ENCODE assay signal across 19 mouse cellular contexts in the genomic region with DNA sequence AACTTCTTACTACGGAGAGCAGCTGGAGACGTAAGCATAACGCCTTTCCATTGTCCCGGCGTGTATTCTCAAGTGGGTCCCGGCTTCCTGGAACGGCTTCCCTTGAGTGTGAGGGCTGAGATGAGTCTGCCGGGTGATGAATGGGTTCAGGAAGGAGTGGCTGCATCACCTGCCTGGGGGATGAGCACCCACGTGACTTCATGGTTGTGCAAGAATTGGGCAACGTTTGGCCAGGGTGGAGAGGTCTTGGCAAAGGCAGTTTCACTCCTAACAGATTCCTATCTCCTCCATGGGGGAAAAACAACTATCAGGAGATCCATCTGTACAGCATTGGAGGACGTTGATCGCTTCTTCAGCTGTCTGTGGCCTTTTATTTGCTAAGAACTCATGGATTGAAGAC. TPM values are rescaled to one million over a fixed set of nuclear protein-coding genes. Genes with fewer than 3 reads are reported as not detected.
DNase-seq lines count a peak whose midpoint lies in the region; ATAC-seq and TF ChIP-seq lines count a peak whose summit lies in the region.
"Had no signal": no experiment of that assay in that cellular context is flagged by ENCODE, and none has a peak within 500 bp of the region (broad histone marks: within the 10 kb centered on the region; RNA-seq: fewer than 3 reads in every experiment).

No protein-coding gene starts in this region.

- H3K4me1 ChIP-seq in liver, adult 2 months (ENCODE audit: control insufficient read depth, insufficient read depth, low read length), result peaks cover 35% of the 10 kb centered on the region
- H3K4me1 ChIP-seq in liver, embryonic 11.5 days (replicated peaks; ENCODE audit: control insufficient read depth, insufficient read depth, low read length), result no peaks in the 10 kb centered on the region
- H3K4me1 ChIP-seq in liver, embryonic 16.5 days (ENCODE audit: control insufficient read depth, low read depth, low read length), result peaks cover 3% of the 10 kb centered on the region
- H3K4me1 ChIP-seq in midbrain, embryonic 16.5 days (ENCODE audit: control insufficient read depth, insufficient read depth, low read length), result no peaks in the 10 kb centered on the region

- ATAC-seq in liver, embryonic 11.5 days (replicated peaks; ENCODE audit: low FRiP score), result no peak
- ATAC-seq in liver, embryonic 16.5 days (ENCODE audit: low read depth), result peak; percentile 82
- no peak for ATAC-seq in midbrain, embryonic 16.5 days
- ATAC-seq: forebrain, embryonic 16.5 days; midbrain, embryonic 13.5 days; Patski had no signal

- no peak overlapping the region for H3K4me3 ChIP-seq in liver, adult 2 months (ENCODE audit: insufficient read depth, low read depth, low read length)
- H3K4me3 ChIP-seq in liver, embryonic 11.5 days (ENCODE audit: low read depth, low read length), result no peak overlapping the region
- no peak overlapping the region for H3K4me3 ChIP-seq in liver, embryonic 16.5 days (ENCODE audit: low read depth, low read length)
- no peak overlapping the region for H3K4me3 ChIP-seq in midbrain, embryonic 16.5 days (ENCODE audit: low read depth, low read length)
- H3K4me3 ChIP-seq: heart, embryonic 13.5 days; midbrain, embryonic 13.5 days had no signal

- TF ChIP-seq POLR2A in liver, adult 2 months (IDR thresholded peaks at IDR 0.05; ENCODE audit: extremely low read depth, insufficient read depth, low read length), result no peak

- no peak for TF ChIP-seq CTCF in liver, adult 2 months (IDR thresholded peaks at IDR 0.05; ENCODE audit: low read depth, low read length)

- no peaks in the 10 kb centered on the region for H3K27me3 ChIP-seq in liver, adult 2 months (ENCODE audit: control insufficient read depth, insufficient read depth, low read length)
- no peaks in the 10 kb centered on the region for H3K27me3 ChIP-seq in liver, embryonic 11.5 days (replicated peaks; ENCODE audit: control insufficient read depth, insufficient read depth, low read length)
- no peaks in the 10 kb centered on the region for H3K27me3 ChIP-seq in liver, embryonic 16.5 days (ENCODE audit: control insufficient read depth, insufficient read depth, low read depth, low read length)
- H3K27me3 ChIP-seq in midbrain, embryonic 16.5 days (ENCODE audit: control insufficient read depth, insufficient read depth, low read depth, low read length), result no peaks in the 10 kb centered on the region
- H3K27me3 ChIP-seq: heart, embryonic 13.5 days; midbrain, embryonic 13.5 days; Patski had no signal

- peak; percentile 97 for DNase-seq in heart, adult 11 months
- DNase-seq in heart, postnatal 4 days, result no peak
- DNase-seq in liver, adult 2 months (ENCODE audit: extremely low read depth, low read depth, low spot score), result peak; percentile 96
- DNase-seq in liver, embryonic 11.5 days (ENCODE audit: low spot score), result no peak
- peak; percentile 54 for DNase-seq in yolk sac, embryonic 10.5 days (ENCODE audit: low spot score)
- DNase-seq in spleen, postnatal 36 days (ENCODE audit: low spot score in 2 of 2), result no peak
- DNase-seq: B cell, adult 2 months; cerebellum, adult 9-11 months; embryo, embryonic 11 days; gastrocnemius, postnatal 10 days; thymus, adult 18-20 months had no signal

- peaks cover 50% of the 10 kb centered on the region; the same call in 1 of the 2 replicates for H3K79me2 ChIP-seq in liver, adult 2 months (ENCODE audit: control insufficient read depth, insufficient read depth, low read length)

- H3K27ac ChIP-seq in liver, adult 2 months (replicated peaks; ENCODE audit: insufficient read depth, low read depth, low read length), result peak overlapping the region; percentile 53
- H3K27ac ChIP-seq in liver, embryonic 11.5 days (ENCODE audit: low read depth, low read length), result no peak overlapping the region
- H3K27ac ChIP-seq in liver, embryonic 16.5 days (ENCODE audit: low read length), result no peak overlapping the region
- H3K27ac ChIP-seq in midbrain, embryonic 16.5 days (ENCODE audit: low read length), result no peak overlapping the region
- H3K27ac ChIP-seq: heart, embryonic 13.5 days; macrophage; midbrain, embryonic 13.5 days had no signal

- no peak overlapping the region for H3K9ac ChIP-seq in liver, adult 2 months (ENCODE audit: low read depth, low read length)
- no peak overlapping the region for H3K9ac ChIP-seq in liver, embryonic 11.5 days (ENCODE audit: low read depth, low read length)
- no peak overlapping the region for H3K9ac ChIP-seq in liver, embryonic 16.5 days (ENCODE audit: low read depth, low read length)
- no peak overlapping the region for H3K9ac ChIP-seq in midbrain, embryonic 16.5 days (ENCODE audit: low read depth, low read length)
- H3K9ac ChIP-seq: heart, embryonic 13.5 days; midbrain, embryonic 13.5 days had no signal

- WGBS in liver, adult 2 months, result 20% methylated on average over 12 of the region's 12 CpGs
- 76% methylated on average over 12 of the region's 12 CpGs for WGBS in liver, embryonic 11.5 days
- 42% methylated on average over 12 of the region's 12 CpGs for WGBS in liver, embryonic 16.5 days (ENCODE audit: insufficient replicate concordance)
- WGBS in midbrain, embryonic 16.5 days, result 90% methylated on average over 12 of the region's 12 CpGs

- H3K36me3 ChIP-seq in liver, adult 2 months (ENCODE audit: control insufficient read depth, insufficient read depth, low read length), result no peaks in the 10 kb centered on the region; the same call in 1 of the 2 replicates
- no peaks in the 10 kb centered on the region for H3K36me3 ChIP-seq in liver, embryonic 11.5 days (ENCODE audit: control insufficient read depth, insufficient read depth, low read length)
- H3K36me3 ChIP-seq in liver, embryonic 16.5 days (ENCODE audit: control insufficient read depth, insufficient read depth), result no peaks in the 10 kb centered on the region
- H3K36me3 ChIP-seq in midbrain, embryonic 16.5 days (ENCODE audit: control insufficient read depth, insufficient read depth, low read length), result no peaks in the 10 kb centered on the region
- H3K36me3 ChIP-seq: heart, embryonic 13.5 days; midbrain, embryonic 13.5 days had no signal

- no peaks in the 10 kb centered on the region for H3K9me3 ChIP-seq in liver, embryonic 11.5 days (ENCODE audit: control insufficient read depth, low read length)
- no peaks in the 10 kb centered on the region for H3K9me3 ChIP-seq in liver, embryonic 16.5 days (replicated peaks; ENCODE audit: control insufficient read depth, low read length)
- H3K9me3 ChIP-seq in midbrain, embryonic 16.5 days (replicated peaks; ENCODE audit: control insufficient read depth, low read length, poor library complexity, severe bottlenecking), result no peaks in the 10 kb centered on the region
- H3K9me3 ChIP-seq: heart, embryonic 13.5 days; midbrain, embryonic 13.5 days had no signal

- H3K4me2 ChIP-seq in liver, embryonic 11.5 days, result no peak overlapping the region
- H3K4me2 ChIP-seq in liver, embryonic 16.5 days (ENCODE audit: low read depth, low read length), result no peak overlapping the region
- no peak overlapping the region for H3K4me2 ChIP-seq in midbrain, embryonic 16.5 days (ENCODE audit: low read length)
- H3K4me2 ChIP-seq: heart, embryonic 13.5 days; midbrain, embryonic 13.5 days had no signal

RNA-seq across cellular contexts. Expression of gene Epas1, which starts 23.0 kb away (rescaled TPM):
- total RNA-seq in heart, postnatal 4 days (2021), result 100 to 1,000 TPM; 112 to 123 TPM
- total RNA-seq in liver, adult 2 months (2014; rRNA removed), result 41.3 and 59.0 TPM in 2 replicates
- polyA plus RNA-seq in liver, adult 2 months (2012; rRNA removed), result 34.8 and 39.4 TPM in 2 replicates
- polyA plus RNA-seq in liver, embryonic 11.5 days (2014; fragmentation: Nextera tagmentation; extraction: Ambion mirVana), result 7.3 and 8.1 TPM in 2 replicates
- 2.7 and 4.0 TPM in 2 replicates for polyA plus RNA-seq in liver, embryonic 16.5 days (2015; fragmentation: Nextera tagmentation; extraction: Ambion mirVana)
- 4.8 and 5.4 TPM in 2 replicates for polyA plus RNA-seq in midbrain, embryonic 16.5 days (2015; fragmentation: Nextera tagmentation; extraction: Ambion mirVana)
- total RNA-seq: hematopoietic stem cell, adult 5-6 weeks had no signal

Comparison
In these comparisons a context has a peak if more than half of its experiments do, and no peak if none do; other contexts are left out.
1. DNase-seq: peak in heart, adult 11 months (single experiment), liver, adult 2 months (single experiment) and yolk sac, embryonic 10.5 days (single experiment); none in heart, postnatal 4 days (single experiment), liver, embryonic 11.5 days (single experiment) and spleen, postnatal 36 days (0 of 2).